Mouse (Mus musculus) testis, adult 2 months (tissue): ENCODE results near the gene Col1a1. TPM values are rescaled to one million over a fixed set of nuclear protein-coding genes. Genes with fewer than 3 reads are reported as not detected.

Experiments
- H3K27ac ChIP-seq: fragments of 200-500 bp; 2 replicates; pipeline ENCODE4 v1.5.1; 2012; ENCODE audit warnings: low read depth, low read length; ENCODE audit not compliant: control insufficient read depth, insufficient read depth
- H3K27me3 ChIP-seq: fragments of 200-500 bp; 2 replicates; pipeline ENCODE4 v1.6.1; 2012; ENCODE audit warnings: mild to moderate bottlenecking, low read length, moderate library complexity; ENCODE audit not compliant: control insufficient read depth, insufficient read depth
- H3K36me3 ChIP-seq: fragments of 200-500 bp; 2 replicates; pipeline ENCODE4 v1.6.1; 2012; ENCODE audit warnings: mild to moderate bottlenecking, low read length; ENCODE audit not compliant: control insufficient read depth, insufficient read depth
- H3K4me1 ChIP-seq: fragments of 200-500 bp; 2 replicates; pipeline ENCODE4 v1.6.1; 2012; ENCODE audit warnings: low read length; ENCODE audit not compliant: control insufficient read depth, insufficient read depth
- H3K4me3 ChIP-seq: fragments of 200-500 bp; 2 replicates; pipeline ENCODE4 v1.5.1; 2012; ENCODE audit warnings: low read depth, mild to moderate bottlenecking, low read length, moderate library complexity, mixed read lengths; ENCODE audit not compliant: control insufficient read depth
- CTCF ChIP-seq: fragments of 200-500 bp; IDR thresholded peaks from 2 replicates; pipeline ENCODE4 v1.5.1; 2012; ENCODE audit warnings: low read depth, mild to moderate bottlenecking, inconsistent platforms, low read length, moderate library complexity; ENCODE audit not compliant: control insufficient read depth, insufficient read depth, insufficient replicate concordance
- POLR2A ChIP-seq: fragments of 200-500 bp; IDR thresholded peaks from 2 replicates; pipeline ENCODE4 v1.6.1; 2012; ENCODE audit warnings: low read depth, mild to moderate bottlenecking, inconsistent platforms, low read length, moderate library complexity; ENCODE audit not compliant: control insufficient read depth
- polyA plus RNA-seq: library from polyadenylated mRNA; depleted of rRNA; stranded (reverse); fragments of >200 nt; gene quantifications from 2 replicates; pipeline ENCODE4 v1.2.3, GENCODE M21; 2012

The Col1a1 gene
- polyA plus RNA-seq, 1 experiment: 14.3 TPM

DNA sequence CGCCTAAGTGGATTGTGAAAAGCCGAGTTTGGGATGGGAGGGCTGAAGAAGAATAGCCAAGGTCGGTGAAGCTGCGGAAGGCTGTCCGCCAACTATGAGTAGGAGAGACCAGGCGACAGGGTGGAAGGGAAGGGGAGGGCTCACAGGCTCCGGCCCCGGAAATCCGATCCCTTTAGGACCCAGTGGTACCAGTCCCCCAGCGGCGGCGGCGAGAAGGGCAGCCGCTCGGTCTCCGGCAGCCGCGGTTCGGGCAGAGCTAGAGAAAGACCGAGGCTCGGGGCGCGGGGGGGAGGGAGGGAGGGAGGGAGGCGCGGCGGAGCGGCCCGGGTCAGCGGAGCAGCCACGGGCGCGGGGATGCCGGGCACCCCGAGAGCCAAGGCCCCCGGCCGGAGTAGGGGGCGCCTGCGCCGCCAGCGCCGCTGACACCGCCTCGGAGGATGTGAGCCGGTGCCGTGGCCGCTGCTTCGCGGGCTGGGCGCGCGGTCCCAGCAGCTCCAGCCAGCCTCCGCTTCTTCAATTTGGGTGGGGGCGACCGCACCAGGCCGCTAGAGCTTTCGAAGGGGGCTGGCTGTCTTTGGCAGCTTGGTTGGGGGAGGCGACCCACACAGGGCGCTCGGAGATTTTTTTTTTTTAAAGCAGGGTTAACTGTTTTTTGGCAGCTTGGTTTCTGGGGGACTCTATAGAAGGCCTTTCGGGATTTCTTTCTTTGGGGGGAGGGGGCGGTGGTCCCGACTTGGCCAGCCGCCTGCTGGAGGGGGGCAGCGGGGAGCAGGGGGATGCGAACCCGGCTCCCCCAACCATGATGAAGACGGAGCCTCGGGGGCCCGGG lies 54.9 kb downstream of the Col1a1 start, which contains the start of gene Ppp1r9b:
Gene Ppp1r9b, plus strand, starts transcription at position 287 of the 829 bp plus-strand sequence.
- H3K27me3 ChIP-seq: no peaks in the 10 kb centered on the region
- no peaks in the 10 kb centered on the region for H3K36me3 ChIP-seq
- TF ChIP-seq CTCF (peak; percentile 52; the same call in 1 of the 2 replicates), POLR2A (no peak)
- H3K27ac ChIP-seq: peak within 1 kb of the TSS; percentile 68
- H3K4me3 ChIP-seq: peak within 1 kb of the TSS; percentile 89
- peaks cover 44% of the 10 kb centered on the region for H3K4me1 ChIP-seq

DNA sequence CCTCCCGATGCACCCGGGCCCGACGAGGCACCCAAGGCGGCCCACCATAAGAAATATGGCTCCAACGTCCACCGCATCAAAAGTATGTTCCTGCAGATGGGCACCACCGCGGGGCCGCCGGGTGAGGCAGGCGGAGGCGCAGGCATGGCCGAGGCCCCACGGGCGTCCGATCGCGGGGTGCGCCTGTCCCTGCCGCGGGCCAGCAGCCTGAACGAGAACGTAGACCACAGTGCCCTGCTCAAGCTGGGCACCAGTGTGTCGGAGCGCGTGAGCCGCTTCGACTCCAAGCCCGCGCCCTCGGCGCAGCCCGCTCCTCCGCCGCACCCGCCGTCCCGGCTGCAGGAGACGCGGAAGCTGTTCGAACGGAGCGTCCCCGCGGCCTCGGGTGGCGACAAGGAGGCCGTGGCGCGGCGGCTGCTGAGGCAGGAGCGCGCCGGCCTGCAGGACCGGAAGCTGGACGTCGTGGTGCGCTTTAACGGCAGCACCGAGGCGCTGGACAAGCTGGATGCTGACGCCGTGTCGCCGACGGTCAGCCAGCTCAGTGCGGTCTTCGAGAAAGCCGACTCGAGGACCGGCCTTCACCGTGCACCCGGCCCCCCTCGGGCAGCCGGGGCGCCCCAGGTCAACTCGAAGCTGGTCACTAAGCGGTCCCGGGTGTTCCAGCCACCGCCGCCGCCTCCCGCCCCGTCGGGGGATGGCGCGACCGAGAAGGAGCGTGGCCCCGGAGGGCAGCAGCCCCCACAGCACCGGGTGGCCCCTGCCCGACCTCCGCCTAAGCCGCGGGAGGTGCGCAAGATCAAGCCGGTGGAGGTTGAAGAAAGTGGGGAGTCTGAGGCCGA lies 55.8 kb downstream of the Col1a1 start:
- Histone ChIP-seq H3K27ac (peak overlapping the region; percentile 30), H3K27me3 (no peaks in the 10 kb centered on the region), H3K4me1 (peaks cover 44% of the 10 kb centered on the region), H3K36me3 (no peaks in the 10 kb centered on the region), H3K4me3 (peak overlapping the region; percentile 89)
- TF ChIP-seq POLR2A (0 out of 2 replicates have a peak, but pooled peaks have one; percentile 32), CTCF (no peak)

DNA sequence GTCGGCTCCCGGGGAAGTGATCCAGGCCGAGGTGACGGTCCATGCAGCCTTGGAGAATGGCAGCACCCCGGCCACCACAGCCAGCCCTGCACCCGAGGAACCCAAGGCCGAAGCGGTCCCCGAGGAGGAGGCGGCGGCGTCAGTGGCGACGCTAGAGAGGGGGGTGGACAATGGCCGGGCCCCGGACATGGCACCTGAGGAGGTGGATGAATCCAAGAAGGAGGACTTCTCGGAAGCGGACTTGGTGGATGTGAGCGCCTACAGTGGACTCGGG lies 56.4 kb downstream of the Col1a1 start:
- H3K27me3 ChIP-seq: no peaks in the 10 kb centered on the region
- peaks cover 44% of the 10 kb centered on the region for H3K4me1 ChIP-seq
- no peaks in the 10 kb centered on the region for H3K36me3 ChIP-seq
- H3K4me3 ChIP-seq: peak overlapping the region; percentile 89
- TF ChIP-seq POLR2A: no peak
- peak overlapping the region; percentile 30; the same call in 1 of the 2 replicates for H3K27ac ChIP-seq

DNA sequence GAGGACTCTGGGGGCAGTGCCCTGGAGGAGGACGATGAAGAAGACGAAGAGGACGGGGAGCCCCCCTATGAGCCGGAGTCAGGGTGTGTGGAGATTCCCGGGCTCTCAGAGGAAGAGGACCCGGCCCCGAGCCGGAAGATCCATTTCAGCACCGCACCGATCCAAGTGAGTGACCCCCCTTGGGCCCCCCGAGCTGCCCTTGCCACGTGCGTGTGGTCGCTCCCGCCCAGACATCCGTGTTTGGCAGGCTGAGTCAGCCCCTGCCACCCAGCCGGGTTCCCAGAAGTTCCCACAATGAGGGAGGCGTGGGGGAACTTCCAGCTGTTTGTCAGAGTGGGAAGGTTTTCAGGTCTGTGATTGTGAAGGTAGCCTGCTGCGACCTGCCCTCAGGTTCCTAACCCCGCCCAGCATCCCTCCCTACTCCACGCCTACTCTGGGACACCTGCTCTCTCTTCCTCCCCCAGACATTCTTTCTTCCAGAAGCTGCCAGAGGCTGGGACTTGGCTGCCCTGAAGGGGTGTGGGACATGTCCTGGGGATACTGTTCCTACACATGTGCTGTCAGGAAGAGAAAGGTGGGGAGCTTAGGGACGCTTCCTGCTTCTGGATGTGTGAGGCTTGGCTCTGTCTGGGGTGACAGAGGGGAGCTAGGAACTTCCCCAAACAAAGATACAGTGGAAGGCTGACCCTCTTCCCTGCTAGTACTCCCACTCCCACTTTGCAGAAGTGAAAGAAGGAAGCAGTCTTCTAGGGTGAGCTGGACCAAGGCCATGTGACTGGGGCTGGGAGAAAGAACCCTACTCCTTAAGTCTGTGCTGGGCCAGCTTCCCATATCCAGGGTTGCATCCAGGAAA lies 57.0 kb downstream of the Col1a1 start:
- Histone ChIP-seq H3K4me1 (peaks cover 41% of the 10 kb centered on the region), H3K4me3 (peak overlapping the region; percentile 89), H3K27ac (peak overlapping the region; percentile 5; the same call in 1 of the 2 replicates), H3K27me3 (no peaks in the 10 kb centered on the region), H3K36me3 (no peaks in the 10 kb centered on the region)
- no peak for TF ChIP-seq CTCF
- no peak for TF ChIP-seq POLR2A

- Histone ChIP-seq H3K27me3 (no peaks in the 10 kb centered on the region), H3K36me3 (no peaks in the 10 kb centered on the region), H3K27ac (no peak overlapping the region), H3K4me1 (peaks cover 28% of the 10 kb centered on the region), H3K4me3 (peak overlapping the region; percentile 89)
- TF ChIP-seq POLR2A (no peak), CTCF (no peak)
Measured at GRCm38 (mm10) chr11:94994208-94994814, 58.3 kb downstream of the Col1a1 start.

DNA sequence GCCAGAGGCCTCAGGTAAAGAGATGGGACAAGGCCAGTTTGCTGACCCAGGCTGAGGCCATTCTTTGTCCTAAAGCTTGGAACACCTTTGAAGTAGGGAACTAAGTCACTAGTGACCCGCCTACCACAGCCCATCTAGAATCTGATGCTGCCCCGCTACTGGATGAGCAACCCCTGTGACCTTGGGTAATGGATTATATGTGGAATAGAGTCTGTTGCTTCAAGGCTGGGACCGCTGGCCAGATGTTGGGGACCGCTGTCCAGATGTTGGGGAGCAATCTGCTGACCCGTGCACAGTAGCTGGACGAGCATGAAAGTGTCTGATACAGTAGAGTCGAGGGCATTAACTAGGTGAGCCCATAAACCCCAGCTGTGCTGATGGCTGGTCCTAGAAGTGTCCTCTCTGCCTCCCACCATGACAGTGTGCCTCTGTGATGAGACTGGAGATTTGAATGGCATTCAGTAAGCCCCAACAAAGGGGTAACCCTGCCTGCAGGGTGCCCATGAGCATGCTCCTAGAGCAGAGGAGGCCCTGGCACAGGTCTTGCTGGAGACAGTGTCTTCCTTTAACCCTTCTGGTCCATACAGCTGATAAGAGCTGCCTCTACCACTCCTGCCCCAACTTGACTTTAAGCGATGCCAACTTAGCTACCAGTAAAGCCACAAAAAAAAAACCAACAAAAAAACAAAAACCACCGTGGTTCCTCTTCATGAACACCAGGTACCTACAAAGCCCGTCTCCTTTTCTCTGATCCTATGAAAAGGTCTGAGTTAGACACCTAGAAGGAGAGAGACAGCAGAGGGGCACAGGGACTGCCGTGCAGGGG lies 59.1 kb downstream of the Col1a1 start:
- TF ChIP-seq POLR2A: no peak
- no peak for TF ChIP-seq CTCF
- H3K4me1 ChIP-seq: peaks cover 25% of the 10 kb centered on the region
- H3K36me3 ChIP-seq: no peaks in the 10 kb centered on the region
- no peaks in the 10 kb centered on the region for H3K27me3 ChIP-seq
- no peak overlapping the region for H3K4me3 ChIP-seq
- H3K27ac ChIP-seq: no peak overlapping the region
